Mouse (Mus musculus) midbrain, embryonic 10.5 days (tissue): ENCODE measurements around the gene Ahctf1. TPM values are rescaled to one million over a fixed set of nuclear protein-coding genes. Genes with fewer than 3 reads are reported as not detected.

Experiments
- polyA plus RNA-seq: library from polyadenylated mRNA; unstranded; fragments of >200 nt; fragmentation: Nextera tagmentation; extraction: Ambion mirVana; gene quantifications from 2 replicates; pipeline ENCODE4 v1.2.1, GENCODE M21; 2016

Ahctf1 gene
- polyA plus RNA-seq, 1 experiment from 2014 or later, result 27.3 TPM

Other genes with a start within 250 kb of the Ahctf1 start
- gene Sccpdh, start 135.5 kb downstream of the Ahctf1 start, polyA plus RNA-seq, result 78.0 and 81.5 TPM in 2 replicates
- gene Kif28, start 58.4 kb downstream of the Ahctf1 start, polyA plus RNA-seq, result 0.05 TPM in 1 of 2 replicates, not detected in the other
- 0.10 and 0.31 TPM in 2 replicates for gene Gm10518, start 304 bp downstream of the Ahctf1 start, polyA plus RNA-seq
- gene Cdc42bpa, start 156.8 kb upstream of the Ahctf1 start, polyA plus RNA-seq, result 11.7 and 13.0 TPM in 2 replicates